Mouse (Mus musculus) left cerebral cortex, postnatal 4 days (tissue): ENCODE results near the gene Col6a6. TPM values are rescaled to one million over a fixed set of nuclear protein-coding genes. Genes with fewer than 3 reads are reported as not detected.
"Not testable (repeated sequence)": the region's sequence is repeated elsewhere in the genome, so short reads cannot be mapped to it uniquely, and the experiment has no call there.

Experiments used
- DNase-seq: peaks from one replicate; pipeline ENCODE4 v3.0.0-alpha.2; 2022
- intact Hi-C: fragments of 180-260 bp; cut with DNase I; formaldehyde crosslinking; loops from one replicate; pipeline ENCODE4 v1.15.1; 2025
- total RNA-seq, 2 experiments: library from RNA; stranded (reverse); gene quantifications; 2 replicates each; pipeline ENCODE4 v1.2.3; 2021

Col6a6 gene
- total RNA-seq = under 1 TPM; 0.22 to 0.42 TPM

GRCm38 (mm10) chr9:105827791-105828385, at the start of gene Col6a6:
Gene Col6a6, minus strand, starts transcription at chr9:105828160.
- DNase-seq = no peak
- intact Hi-C loops = no loop called here

GRCm38 (mm10) chr9:105876124-105876523, 48.2 kb upstream of the Col6a6 start:
- DNase-seq = no peak
- intact Hi-C loops = no loop called here

DNA sequence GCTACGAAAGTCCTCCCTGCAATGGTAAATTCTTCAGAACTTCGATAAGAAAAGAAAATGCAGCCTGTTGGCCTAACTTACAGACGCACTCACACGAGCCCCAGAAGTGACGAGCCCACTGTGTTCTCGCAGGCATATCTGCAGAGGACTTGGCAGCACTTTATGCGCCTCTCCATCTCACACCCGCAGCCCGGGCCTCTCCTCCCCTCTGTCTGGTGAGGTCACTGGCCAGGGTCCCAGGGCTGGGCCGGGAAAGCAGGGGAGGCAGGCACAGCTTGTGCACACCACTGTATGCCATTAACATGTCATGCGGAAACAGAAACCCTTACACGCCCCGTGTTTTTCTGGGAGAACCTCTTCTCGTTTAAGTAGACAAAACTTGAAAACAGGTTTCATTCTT, 43.7 kb upstream of the Col6a6 start:
- intact Hi-C loops = no loop called here

DNA sequence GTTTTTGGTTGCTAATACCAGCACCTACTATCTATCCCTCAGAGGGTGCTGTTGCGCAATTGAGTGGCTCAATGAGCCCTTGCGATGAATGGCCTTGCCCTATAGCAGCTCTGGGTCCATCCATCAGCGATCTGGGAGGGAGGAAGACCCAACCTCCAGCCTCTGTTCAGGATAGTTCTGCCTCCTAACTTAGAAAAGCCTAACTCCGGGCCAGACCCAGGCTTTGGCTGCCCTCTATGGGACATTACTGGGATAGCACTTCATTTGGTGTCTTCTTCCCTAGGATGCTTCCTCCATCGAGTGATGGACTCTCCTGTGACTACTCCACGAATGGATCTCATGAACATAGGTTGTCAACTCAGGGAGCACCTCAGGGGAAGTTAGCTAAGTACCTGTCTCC, 29.8 kb upstream of the Col6a6 start:
- DNase-seq = peak; percentile 74
- intact Hi-C loops = loop anchor here (10.0 kb wide), 2 partner anchors 163 to 363 kb away; no protein-coding TSS in a partner anchor

More for the DNA sequence above, 43.7 kb upstream of the Col6a6 start:
- peak; percentile 8 for DNase-seq

DNA sequence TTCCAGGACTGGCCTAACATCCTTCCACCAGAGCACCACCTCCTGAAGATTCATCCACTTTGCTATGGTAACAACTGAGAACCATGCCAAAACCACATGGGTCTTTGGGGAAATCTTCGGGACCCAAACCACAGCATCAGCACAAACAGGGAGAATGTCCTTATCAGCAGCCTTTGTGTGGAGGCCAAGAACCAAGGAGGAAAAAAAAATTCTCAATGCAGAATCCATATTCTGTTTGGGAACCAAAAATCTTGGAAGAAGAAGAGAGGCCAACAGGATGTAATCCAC, 24.8 kb upstream of the Col6a6 start:
- intact Hi-C loops = loop anchor here (10.0 kb wide), 2 partner anchors 158 to 358 kb away; no protein-coding TSS in a partner anchor
- no peak for DNase-seq

DNA sequence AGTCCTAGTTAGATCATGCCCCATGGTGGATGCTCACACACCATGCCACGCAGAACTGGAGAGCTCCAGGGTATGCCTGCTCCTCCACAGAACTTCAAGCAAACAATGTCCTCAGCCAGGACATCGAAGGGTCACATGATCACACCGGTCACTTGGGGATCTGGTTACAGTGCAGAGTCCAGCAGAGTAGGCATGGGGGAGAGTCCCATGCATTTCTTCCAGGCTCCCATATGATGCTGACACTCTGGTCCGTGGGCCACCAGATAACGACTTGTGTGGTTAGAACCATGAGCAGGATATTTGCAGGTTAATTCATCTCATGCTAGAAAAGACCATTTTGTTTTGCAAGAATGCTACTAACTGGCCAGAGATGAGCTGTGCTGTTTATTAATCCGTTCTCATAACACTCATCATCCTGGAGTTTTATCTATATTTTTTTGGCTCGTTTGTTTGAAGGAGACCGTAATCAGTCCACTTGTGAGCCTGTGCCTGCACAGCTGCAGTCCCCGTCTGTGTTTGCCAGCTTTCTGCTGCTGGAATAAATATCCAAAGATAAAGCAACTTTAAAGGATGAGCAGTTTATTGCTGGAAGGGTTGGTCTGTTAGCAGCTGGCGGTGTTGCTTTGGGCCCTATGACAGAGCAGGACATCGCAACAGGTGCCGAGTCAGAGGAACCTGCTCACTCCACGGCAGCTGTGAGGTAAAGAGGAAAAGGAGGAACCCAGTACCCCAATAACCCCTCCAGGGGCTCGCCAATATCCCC, 24.2 kb upstream of the Col6a6 start:
- intact Hi-C loops = loop anchor here (10.0 kb wide), 2 partner anchors 157 to 357 kb away; no protein-coding TSS in a partner anchor
- no peak for DNase-seq

DNA sequence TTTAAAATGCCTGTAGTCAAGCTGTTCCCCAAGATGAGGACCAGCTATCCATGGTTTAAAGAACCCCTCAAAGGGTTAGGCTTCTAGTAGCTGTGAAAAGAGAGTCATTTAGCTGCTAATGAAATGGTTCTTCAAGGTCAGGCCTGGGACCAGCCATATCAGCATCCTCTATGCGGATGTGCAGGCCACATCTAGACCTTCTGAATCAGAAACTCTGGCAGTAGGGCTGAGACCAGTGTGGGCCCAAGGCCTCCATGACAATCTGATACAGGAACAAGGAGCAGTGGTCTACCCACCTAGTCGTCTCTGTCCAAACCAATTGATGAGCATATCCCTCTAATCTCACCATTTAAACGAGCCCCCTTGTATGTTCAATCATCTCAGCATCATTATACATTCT, 23.1 kb upstream of the Col6a6 start:
- DNase-seq = no peak
- intact Hi-C loops = loop anchor here (10.0 kb wide), 2 partner anchors 156 to 356 kb away; no protein-coding TSS in a partner anchor

DNA sequence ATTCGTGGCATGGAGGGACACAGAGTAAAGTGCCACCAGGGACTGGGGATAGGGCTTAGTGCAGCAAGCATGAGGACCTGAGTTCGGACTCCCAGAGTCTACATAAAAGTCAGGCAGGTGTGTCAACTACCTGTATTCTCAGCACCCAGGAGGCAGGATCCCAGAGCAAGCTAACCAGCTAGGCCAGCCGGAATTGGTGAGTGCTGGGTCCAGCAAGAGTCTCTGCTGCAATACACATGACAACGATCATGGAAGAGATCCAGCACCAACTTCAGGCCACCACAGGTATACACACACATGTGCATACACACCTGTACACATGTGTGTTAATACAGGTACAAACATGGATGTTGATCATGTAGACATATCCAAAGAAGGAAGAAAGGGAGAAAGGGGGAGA, 20.4 kb upstream of the Col6a6 start:
- no peak for DNase-seq
- intact Hi-C loops = no loop called here

DNA sequence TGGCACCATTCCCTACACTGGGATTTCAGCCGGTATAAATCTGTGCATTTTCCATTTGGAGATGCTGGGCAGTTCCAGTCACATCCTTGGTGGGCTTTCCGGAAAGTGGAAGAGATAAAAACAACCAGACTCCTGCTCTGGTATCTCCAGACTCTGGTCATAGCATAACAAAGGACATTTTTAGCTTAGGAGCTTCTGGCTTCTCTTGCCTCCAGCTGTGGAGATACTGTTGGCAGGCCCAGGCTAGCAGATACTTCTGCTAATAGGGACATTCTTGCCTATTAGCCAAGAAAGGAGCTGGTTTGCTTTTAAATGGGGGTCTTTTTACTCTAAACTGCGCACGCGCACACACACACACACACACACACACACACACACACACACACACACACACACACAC, 19.3 kb upstream of the Col6a6 start:
- DNase-seq = no peak
- intact Hi-C loops = no loop called here

DNA sequence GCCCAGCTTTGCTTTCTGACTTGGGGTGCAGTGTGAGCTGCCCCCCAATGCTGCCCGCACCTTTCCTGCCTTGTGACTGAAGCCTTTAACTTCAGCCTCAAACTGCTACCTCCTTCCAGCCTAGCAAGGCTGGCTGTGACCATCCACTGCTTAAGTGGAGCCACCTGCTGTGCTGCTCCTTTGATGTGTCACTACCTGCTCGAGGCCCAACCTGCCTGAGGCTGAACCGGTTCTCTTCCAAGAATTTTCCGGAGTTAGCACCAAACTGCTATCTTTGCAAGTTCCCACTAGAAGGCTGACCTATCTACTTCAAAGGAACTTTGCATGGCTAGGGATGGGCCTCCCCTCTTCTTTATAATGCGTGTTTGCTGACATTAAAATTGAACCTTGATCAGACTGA, 13.4 kb upstream of the Col6a6 start:
- intact Hi-C loops = not testable (repeated sequence)

GRCm38 (mm10) chr9:105839147-105839515, 11.2 kb upstream of the Col6a6 start:
- no peak for DNase-seq
- intact Hi-C loops = no loop called here

More for the DNA sequence above, 13.4 kb upstream of the Col6a6 start:
- not testable (repeated sequence) for DNase-seq

- no peak for DNase-seq
- intact Hi-C loops = no loop called here
Measured at GRCm38 (mm10) chr9:105838396-105839146, 10.6 kb upstream of the Col6a6 start.

- intact Hi-C loops = no loop called here
- no peak for DNase-seq
Measured at GRCm38 (mm10) chr9:105835587-105835986, 7.6 kb upstream of the Col6a6 start.

DNA sequence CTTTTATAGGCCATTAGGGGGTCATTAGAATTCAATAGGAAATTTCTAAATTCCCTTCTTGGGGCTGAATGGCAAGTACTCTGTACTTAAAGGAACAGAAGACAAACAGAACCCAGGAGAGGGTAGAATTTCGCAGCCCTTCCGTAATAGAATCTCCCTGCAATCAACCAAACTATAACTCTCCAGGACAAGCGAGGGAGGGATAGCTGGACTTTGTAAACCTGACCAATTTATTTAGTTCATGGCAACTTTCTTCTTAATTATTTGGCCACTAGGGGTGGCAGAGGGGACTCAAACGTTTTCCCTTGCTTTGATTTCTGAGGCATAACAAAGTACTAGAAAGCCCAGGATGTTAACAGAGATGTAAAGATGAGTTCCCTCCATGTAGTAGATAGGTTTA, 6.8 kb upstream of the Col6a6 start:
- no peak for DNase-seq
- intact Hi-C loops = no loop called here

- intact Hi-C loops = no loop called here
- DNase-seq = no peak
Measured at GRCm38 (mm10) chr9:105831291-105831690, 3.3 kb upstream of the Col6a6 start.

GRCm38 (mm10) chr9:105827076-105827647, 798 bp downstream of the Col6a6 start:
- intact Hi-C loops = no loop called here
- DNase-seq = no peak

DNA sequence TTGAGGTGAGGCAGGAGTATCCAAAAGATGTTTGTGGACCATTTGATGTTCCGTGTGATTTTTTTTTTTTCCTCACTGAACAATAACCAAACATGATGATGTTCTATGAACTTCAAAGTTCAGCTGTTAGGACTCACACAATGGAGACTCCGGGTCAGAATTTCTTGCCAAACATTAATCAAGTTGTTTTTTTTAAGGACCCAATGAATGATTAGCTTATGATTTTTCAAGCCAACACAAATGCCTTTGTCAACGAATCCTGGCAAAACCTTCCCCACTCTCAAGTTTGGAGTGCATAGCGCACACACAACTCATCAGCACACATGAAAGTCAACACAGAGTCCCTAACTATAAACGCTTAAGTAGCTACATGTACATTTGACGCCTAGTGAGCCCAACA, 7.2 kb downstream of the Col6a6 start:
- intact Hi-C loops = no loop called here
- no peak for DNase-seq

DNA sequence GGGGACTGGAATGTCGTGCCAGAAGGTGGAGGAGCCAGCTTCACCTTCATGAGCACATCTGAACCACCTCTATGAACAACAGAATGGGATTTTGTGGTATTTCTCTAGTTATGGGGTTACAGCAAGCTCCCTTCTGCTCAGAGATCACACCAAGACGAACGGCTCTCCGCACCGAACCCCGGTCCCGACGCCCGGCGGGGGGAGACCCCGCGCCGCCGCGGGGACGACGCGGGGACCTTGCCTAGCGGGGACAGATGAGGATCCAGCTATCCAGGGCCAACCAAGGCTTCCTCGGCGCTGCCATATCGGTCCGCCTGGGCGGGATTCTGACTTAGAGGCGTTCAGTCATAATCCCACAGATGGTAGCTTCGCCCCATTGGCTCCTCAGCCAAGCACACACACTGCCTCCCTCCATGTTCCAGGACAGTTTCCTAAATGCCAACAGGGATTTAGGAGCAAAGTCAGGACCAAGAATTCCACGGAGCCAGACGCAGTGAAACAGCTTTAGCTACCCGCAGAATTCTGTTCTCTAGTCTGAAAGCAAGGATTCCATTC, 8.7 kb downstream of the Col6a6 start:
- intact Hi-C loops = no loop called here
- no peak for DNase-seq

DNA sequence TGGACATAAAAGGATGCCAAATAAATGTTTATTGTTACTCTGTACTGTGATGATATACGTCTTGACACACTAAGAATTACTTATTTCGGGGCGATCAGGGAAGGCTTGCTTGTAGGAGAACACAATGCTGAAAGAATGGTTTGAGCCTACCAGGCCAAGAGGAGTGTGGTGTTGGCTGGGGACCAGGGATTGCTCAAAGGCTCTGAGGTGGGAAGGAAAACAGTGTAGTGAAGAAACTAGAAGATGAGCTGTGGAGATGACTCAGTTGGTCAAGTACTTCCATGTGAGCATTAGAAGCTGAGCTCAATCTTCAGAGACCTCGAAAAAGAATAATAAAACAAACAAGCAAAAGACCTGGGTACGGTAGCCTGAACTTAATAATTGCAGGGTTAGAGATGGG, 13.5 kb downstream of the Col6a6 start:
- intact Hi-C loops = no loop called here
- DNase-seq = no peak

GRCm38 (mm10) chr9:105811458-105811857, 16.5 kb downstream of the Col6a6 start:
- no peak for DNase-seq

GRCm38 (mm10) chr9:105808920-105809505, 18.9 kb downstream of the Col6a6 start:
- intact Hi-C loops = no loop called here
- no peak for DNase-seq

More at GRCm38 (mm10) chr9:105811458-105811857, 16.5 kb downstream of the Col6a6 start:
- intact Hi-C loops = no loop called here
